Mouse (Mus musculus): ENCODE data around the gene Maff.

DNA sequence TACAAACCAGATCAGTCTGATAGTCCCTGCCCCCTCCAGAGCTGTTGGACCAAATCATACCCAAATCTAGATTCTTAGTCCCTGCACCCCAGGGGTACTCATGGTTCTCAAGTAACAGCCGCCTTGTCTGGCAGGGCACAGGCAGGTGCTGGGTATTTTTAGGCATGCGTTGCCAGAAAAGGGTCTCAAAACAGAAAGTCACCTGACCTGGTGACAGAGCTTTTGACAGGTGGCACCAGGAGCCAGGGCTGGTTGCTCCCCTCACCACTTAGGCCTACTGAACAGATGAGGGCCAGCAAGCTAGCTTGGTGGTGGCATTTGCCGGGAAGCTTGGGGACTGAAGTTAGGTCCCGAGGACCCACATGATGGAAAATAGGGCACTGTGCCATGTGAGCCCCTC, 60.1 kb downstream of the Maff start:
- TF ChIP-seq GATA1 (IDR thresholded peaks at IDR 0.05; ENCODE audit: borderline replicate concordance, low read length): no peak
- no peak for TF ChIP-seq FLI1 (IDR thresholded peaks at IDR 0.05; ENCODE audit: low read length)

Data from megakaryocyte, embryonic 14.5 days (primary cell).